Mouse (Mus musculus) testis, postnatal 10 days (tissue): ENCODE data around the gene D630003M21Rik.
A peak's percentile ranks its signal among the peaks of the same experiment; 100 is the strongest.

Source experiments
- DNase-seq: peaks from one replicate; pipeline ENCODE4 v3.0.0; 2021; ENCODE audit warnings: low spot score

D630003M21Rik gene

DNA sequence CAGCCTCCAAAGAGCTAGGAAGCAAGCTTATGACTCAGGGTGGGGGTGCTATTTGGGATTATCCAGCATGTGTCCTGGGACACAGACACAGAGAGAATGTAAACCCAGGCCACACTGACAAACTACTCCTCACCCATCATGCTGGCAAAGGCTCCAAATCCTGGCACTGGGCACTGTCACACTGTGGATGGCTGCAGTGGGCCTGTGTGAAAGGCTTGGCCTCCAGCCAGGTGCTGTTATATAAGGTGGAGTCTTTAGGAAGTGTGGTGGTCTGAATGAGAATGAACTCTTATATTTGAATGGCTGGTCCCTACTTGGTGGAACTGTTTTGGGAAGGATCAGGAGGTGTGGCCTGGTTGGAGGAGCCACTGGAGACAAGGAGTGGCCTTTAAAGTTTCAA, 7.7 kb upstream of the D630003M21Rik start:
- DNase-seq: no peak

DNA sequence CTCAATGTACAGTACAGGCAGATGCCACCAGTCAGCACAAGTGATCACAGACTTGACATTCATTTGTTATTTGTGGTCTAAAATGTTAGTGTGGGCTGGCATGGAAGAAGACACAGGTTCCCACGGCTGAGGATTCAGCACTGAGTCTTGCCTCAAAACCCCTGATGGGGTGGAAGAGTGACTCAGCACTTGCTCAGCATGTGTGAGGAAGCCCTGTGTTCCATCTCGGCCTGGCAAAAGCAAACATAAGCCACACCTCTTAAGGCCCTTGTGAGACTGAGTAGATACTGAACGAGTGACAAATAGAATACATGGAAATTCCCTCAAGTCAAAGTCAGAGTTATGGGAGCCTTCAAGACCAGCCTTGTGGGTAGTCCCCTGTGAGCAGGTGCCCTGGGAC, 4.1 kb upstream of the D630003M21Rik start:
- DNase-seq: no peak

DNA sequence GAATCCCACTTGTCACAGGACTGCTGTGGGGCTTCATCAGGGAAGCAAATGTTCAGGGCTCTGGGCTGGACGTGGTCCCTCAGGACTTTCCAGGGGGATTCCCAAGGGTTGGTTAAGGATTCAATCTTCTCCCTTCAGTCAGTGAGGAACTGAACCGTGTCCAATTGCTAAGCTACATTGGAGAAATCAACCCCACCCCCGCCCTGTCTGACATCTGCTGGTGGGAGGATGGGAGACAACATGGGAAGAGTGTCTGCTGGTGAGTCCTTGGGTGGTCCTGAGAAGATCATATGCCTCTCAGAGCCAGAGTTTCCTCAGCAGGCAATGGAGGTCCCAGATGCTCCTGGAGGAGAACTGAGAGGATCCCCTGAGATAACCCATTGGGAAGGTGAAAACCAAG, 3.4 kb upstream of the D630003M21Rik start:
- DNase-seq: no peak

DNA sequence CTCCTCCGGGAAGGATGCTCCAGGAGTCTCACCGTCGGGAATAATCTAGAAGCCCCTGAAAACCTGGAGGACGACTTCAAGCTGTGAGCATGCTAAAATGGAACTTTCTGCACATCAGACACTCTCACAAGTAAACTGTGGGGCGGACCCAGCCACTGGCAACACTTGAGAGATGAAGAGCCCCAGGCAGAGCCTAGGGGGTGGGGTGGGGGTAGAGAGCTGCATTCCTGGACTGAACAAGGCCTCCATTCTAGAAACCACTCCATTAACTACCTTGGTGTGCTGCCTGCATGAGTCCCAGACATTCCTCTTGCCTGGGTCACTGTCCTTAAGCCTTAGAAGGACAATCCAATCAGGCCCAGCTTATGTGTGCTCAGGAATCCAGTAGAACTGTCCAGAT, 2.0 kb upstream of the D630003M21Rik start:
- DNase-seq: no peak

DNA sequence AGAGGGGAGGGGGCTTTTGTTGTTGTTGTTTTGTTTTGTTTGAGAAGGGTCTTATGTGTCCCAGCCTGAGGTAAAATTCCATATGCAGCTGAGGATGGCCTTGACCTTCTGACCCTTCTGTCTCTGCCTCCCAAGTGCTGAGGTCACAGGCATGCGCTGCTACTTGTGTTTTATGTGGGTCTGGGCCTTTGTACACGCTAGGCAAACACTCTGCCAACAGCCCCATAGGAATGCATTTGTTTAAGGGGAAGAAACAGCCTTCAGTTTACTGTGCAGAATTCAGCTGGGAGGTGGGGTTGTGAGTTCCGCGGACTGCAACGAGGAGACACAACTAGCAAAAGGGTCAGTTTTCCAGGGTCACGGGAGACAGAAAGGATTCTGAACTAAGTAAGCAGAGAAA, 1.6 kb upstream of the D630003M21Rik start:
- no peak for DNase-seq

DNA sequence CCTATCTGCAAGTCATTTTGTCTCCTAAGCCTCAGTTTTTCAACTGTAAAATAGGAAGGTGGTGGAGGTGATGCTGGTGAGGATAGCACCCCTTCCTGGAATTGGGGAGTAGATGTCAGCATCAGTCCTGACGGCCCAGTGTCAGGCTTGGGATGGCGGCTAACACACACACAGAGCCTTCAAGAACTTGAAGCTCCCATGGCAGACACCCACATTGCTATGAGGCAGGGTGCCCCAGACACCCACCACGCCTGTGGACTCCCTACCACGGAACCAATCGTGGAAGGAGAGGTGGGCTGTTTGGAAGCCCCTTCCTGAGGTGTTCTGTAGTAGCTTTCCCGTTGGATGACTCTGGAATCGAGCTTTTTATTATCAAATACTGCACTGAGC, 476 bp upstream of the D630003M21Rik start:
- no peak for DNase-seq

DNA sequence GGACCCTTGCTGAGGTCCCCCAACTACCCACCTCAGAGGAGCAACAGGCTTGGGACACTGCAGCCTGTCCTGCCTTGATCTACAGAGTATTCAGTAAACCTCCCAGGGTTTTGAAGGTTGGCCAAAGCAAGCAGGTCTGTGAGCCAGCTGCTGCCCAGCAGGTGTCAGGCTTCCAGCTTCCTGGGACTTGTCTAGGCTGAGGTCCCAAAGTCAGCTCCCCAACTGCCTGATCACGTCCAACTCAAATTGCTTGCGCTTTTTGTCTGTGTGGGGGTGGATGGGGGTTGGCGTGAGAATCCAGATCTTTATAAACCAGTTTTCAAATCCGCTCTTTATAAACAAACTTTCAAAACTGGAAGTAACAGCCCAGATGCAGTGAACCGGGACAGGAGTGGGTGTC, 3.7 kb downstream of the D630003M21Rik start:
- DNase-seq: peak; percentile 74

DNA sequence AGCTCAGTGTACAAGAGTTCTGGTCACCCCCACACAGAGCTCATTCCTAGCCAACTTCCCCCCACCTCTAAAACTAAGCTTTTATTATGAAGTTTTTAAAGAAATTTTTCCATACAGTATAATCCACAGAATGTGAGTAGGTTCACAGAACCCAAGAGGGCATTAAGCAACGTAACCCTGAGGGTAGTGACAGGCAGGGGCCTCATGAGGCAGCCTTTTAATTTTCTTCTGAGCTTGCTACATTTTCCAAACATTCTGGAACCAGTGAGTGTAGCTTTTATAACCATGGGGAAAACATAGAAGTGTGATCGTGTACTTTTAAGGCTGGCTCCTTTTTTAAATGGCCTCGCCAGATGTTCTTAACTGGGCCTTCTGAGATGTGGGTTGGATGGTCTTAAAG, 5.5 kb downstream of the D630003M21Rik start:
- DNase-seq: no peak

DNA sequence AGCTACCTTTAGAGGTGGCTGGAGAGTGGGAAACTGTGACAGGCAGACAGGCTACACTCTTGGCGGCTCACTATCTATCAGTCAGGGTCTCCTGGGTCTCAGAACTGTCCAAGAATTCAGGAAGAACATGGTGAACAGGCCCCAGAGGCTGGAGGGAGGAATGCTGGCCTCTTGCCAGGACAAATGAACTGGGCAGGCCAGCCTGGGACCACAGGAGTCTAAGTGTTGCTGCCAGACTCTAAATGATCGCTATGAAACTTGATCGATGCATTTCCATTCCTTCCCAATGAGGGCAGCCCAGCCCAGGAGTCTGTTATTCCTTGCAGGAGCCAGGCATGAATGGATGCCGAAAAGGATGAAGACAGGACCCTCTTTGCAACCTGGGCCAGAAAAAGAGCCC, 6.4 kb downstream of the D630003M21Rik start:
- peak; percentile 80 for DNase-seq

DNA sequence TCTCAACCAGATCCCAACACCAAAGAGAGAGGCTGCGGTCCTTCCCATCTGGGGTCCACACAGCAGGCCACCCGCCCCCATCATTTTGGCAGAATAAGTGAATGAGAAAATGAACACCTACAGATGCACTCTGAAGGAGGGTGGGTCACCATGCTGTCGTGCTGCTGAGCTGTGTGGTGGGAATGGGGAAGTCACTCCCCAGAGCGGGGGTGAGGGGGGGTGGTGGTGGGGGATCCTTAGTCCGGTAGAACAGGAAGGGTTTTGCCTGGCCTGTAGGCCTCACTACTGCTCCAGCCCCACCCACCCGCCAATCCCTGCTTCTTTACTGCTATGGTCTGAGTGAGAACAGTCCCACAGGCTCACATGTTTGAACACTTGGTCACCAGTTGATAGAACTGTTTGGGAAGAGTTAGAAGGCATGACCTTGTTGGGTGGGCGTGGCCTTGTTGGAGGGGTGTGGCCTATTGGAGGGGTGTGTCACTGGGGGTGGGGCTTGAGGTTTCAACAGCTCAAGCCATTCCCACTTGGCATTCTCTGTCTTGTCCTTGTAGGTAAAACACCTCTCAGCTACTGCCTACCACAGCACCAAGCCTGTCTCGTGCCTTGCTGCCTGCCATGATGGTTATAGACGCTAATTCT, 7.5 kb downstream of the D630003M21Rik start:
- peak; percentile 60 for DNase-seq

DNA sequence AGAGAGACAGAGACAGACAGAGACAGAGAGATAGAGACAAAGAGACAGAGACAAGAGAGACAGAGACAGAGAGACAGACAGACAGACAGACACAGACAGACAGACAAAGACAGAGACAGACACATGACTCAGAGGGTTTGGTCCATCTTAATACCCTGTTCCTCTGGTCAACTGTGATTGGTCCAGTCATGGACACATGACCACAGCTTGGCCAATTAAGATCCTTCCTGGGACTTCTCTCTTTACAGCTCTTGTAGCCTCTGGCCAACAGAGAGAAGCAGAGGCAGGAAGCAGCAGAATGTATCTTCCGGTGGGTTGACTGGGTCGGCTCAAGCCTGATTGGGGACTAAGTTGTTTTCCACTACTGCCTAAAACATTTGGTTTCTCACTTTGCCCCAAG, 9.5 kb downstream of the D630003M21Rik start:
- no peak for DNase-seq

DNA sequence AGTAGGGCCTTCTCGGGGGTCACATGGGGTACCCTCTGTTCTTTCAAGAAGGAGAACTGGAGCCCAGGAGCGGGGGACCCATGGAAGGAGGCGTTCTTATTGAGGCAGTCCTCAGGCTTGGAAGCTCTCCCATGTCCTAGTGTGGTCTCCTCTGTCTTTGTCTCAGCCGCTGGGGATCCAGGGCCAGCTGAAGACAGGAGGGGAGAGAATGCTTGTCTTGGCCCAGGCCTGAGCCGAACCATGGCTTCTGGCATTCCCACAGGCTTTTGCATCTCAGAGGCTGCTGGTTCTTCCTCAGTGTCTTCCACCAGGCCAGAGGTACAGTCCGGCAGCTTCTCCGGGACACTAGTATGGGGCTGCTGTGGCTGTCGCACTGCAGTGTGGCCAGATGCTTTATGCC, 12.5 kb downstream of the D630003M21Rik start:
- no peak for DNase-seq

DNA sequence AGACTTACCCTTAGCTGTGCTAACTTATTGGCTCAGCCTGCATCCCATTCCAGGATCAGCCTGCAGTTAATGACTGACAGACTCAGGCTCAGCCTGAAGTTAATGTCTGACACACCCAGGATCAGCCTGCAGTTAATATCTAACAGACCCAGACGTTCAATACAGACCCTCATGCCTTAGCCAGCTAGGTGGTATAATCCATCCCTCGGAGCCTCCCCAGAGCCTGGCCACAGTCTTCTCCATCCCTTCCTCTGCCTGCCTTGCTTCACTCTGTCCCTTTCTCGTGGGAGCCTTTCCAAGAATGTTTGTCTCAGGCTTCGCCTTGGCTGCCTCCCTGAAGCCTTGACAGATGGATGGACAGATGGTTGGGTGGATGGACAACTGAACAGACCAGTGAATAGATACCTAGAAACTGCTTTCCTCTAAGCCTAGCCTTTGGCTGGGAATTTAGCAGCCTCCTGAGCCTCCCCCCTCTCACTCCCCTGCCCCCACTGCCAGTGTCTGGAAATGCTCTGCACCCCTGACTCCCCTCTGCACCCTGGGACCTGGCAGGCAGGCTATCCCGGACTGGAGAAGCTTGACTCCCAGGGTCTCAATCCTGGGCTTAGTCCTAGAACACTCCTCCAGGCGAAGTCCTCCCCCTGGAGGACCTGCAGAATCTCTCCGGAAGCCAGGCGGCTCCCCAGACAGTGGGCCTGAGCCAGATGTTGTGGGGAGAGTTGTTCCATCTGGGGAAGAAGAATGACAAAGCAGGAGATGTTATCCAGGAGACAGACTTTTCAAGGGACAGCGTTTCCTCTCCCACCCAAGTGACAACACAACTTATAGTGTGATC, 13.5 kb downstream of the D630003M21Rik start:
- DNase-seq: no peak

DNA sequence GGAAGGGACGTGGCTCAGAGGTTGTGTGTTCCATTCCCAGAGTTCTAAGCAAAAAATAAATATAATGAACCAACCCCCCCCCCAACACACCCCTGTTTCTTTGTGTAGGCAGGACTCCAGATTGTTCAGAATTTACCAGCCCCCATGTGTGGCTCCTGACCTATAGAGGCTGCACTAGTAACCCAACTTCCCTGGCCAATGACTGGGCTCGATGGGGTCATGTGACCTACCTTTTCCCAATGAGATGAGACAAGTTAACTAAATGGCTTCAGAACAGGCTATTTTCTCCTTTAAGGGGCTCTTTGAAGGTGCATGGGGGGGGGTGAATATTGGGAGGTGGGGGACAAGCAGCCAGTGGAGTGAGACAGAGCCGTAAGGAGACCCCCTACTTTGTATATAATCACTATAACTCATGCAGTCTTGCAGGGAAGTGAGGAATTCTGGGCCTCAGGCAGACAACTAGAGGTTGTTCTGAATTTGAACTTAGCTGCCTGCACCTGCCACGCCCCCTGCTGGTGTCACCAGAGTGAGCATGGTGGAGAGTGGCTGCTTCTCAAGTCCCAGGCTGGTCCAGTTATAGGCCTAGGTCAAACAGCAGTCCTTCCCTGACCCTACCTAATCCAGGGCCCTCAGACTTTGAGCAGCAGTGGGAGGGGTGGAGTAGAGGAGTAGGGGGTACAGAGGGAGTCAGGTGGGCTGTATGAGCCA, 17.1 kb downstream of the D630003M21Rik start:
- no peak for DNase-seq

DNA sequence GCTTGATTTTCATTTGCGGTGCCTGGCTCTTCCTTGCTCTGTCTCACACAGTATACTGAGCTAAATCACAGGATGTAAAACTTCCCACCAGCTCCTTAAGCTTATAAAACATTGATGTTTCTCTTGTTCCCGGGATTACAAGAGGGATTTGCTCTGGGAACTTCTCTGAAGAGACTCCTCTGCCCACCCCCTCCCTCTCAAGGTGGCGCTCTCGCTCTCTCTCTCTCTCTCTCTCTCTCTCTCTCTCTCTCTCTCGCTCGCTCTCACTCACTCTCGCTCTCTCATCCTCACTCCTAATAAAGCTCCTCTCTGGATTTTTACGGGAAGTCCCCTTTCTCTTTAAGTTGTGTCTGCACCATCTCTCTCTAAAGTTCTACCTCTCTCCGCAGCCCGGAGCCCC, 18.1 kb downstream of the D630003M21Rik start:
- no peak for DNase-seq

DNA sequence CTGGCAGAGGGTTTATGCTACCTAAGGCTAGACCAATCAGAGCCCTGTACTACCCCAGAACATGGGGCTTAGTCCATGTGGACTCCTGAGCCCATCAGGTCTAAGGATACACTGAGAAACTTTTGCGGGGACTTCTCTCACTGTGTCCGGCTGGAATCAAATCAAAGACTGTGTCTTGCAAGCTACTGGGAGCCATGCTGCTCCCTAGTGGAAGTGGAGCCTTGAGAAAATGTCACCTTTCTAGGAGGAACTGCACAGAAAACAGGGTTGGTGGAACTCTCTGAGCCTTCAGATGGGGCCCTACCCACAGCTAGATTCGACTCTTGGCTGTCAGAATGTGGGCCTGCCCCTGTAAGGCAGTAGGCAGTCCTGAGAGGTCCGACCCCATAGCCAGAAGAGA, 18.5 kb downstream of the D630003M21Rik start:
- DNase-seq: peak; percentile 82

DNA sequence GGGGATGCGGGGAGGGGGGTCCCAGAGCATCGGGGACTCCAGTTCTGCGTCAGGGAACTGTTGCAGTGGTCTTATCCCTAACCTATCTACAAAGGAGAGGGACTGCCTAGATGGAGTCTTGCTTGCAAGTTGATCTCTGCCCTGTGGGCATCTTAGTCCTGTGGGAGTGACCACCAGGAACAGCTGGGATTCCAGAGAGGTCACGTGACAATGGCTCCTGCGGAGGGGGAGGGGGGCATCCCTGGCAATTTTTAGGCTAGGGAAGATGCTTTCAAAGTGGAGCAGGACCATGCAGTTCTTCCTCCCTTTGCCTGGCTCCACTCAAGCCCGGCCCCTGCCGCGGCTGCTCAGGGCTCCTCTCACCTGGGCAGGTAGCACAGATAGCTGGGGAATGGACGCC, 19.2 kb downstream of the D630003M21Rik start:
- DNase-seq: no peak

DNA sequence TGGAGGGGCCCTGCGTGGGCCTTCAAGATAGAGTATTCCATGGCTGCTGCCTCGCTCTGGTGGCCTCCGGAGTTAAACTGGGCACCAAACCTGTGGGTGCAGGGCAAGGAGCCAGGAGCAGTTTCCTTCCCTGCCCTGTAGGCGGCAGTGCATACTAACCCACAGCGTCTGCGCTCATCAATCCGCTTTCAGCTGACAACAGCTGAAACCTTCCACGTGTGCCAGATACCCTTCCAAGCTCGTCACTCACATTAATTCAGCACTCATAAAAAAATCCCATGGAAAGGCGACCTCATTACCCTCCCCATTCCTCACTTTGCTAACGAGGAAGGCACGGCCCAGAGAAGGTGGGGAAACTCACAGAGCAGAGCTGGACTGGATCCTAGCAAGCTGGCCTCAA, 21.2 kb downstream of the D630003M21Rik start:
- DNase-seq: peak; percentile 85

DNA sequence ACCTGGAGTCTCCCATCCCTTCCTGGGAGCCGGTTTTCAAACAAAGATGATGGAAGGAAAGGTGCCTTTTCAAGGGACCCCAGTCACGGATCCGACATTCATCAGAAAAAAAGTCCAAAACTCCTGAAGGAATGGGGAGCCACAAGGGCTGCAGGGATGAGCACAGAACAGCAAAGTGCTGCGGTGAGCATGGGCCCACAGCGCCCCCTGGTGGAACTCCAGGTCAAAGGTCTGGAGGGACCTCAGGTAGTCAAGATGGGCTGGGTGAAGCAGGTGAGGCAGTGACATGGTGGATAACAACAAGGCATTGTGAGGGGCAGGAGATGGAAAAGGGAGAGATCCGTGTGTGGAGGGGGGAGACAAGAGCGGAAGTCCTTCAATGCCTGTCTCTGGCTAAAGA, 24.9 kb downstream of the D630003M21Rik start:
- DNase-seq: peak; percentile 94

DNA sequence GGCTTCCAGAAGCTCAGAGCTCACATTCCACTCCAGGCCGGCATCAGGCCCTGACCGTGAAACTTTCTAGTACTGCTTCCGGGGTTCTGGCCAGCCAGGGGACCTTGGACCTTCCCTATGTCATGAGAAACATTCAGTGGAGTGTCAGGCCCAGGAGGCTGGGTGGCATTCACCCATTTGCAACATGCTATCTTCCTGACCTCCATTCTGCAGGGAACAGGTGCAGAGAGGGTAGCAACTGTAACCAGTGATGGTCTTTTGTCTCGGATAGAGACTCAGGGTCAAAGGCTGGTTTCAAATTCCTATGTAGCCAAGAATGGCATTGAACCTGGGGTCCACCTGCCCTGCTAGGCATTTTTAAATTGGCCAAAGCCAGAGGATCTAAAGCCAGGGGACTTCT, 25.3 kb downstream of the D630003M21Rik start:
- DNase-seq: no peak

DNA sequence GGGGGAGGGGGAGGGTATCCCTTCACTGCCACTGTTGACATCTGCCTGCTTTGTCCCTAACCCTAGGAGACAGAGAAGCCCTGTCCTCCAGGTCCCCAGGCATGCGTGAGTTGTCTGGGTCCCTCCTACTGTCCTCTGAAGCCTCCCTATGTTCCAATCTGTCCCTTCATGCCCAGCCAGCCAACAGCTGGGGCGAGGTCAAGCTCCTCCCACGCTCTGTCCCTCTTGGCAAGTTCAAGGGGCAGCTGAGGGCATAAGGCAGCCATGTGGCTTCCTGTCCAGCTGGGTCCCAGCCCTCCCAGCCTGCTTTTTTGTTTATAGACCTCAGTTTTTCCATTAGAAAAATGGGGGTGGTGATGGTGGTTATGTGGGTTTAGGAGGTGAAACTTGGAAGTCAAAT, 29.7 kb downstream of the D630003M21Rik start:
- no peak for DNase-seq

DNA sequence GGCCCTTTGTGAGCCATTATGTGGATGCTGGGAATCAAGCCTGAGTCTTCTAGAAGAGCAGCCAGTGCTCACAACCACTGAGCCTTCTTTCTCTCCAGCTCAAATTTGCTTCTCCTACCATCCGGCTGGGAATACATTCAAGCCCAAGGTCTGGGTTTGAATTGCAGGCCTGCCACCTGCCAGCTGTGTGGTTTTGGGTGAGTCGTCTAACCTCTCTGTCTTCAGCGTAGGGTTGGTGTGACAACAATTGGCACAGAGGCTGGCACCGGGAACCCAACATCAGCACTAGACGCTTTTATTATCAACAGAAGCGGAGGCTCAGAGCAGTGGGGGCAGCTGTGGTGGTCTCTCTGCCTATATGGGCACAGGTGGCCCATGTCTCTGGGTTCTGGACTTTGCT, 30.2 kb downstream of the D630003M21Rik start:
- DNase-seq: no peak

DNA sequence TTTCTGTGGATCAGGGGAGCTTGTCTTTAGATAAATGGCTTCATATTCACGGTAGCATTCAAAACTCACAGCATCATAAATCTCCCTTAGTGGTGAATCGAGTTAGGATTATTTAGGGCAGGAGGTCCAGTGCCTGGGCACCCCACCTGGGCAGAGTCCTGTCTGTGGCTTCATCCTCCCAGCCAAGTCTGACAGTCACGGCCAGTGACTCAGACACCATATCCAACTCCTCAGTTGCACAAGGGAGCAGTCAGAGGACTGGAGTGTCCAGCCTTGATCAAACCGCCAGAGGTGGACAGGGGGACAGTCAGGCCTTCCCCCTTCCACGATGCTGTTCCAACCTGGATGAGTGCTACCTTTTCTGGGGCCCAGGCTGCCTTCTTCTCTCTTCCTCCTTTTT, 31.1 kb downstream of the D630003M21Rik start:
- no peak for DNase-seq
